Comparison of ENCODE assay signal across 22 mouse cellular contexts in genomic region chr3:127242234-127242810, GRCm38 (mm10).
DNase-seq lines count a peak whose midpoint lies in the region; ATAC-seq and TF ChIP-seq lines count a peak whose summit lies in the region.
"Had no signal": no experiment of that assay in that cellular context is flagged by ENCODE, and none has a peak within 500 bp of the region (broad histone marks: within the 10 kb centered on the region; RNA-seq: fewer than 3 reads in every experiment).

No protein-coding gene starts in this region.

- no peak overlapping the region for H3K27ac ChIP-seq in kidney, embryonic 14.5 days (ENCODE audit: low read depth, low read length)
- no peak overlapping the region for H3K27ac ChIP-seq in kidney, postnatal 0 days
- peak overlapping the region; percentile 10; the same call in 1 of the 2 replicates for H3K27ac ChIP-seq in midbrain, embryonic 13.5 days
- H3K27ac ChIP-seq in midbrain, embryonic 11.5 days (ENCODE audit: low read depth, low read length) = no peak overlapping the region
- H3K27ac ChIP-seq: embryonic facial prominence, embryonic 12.5 days; embryonic facial prominence, embryonic 15.5 days; gastrocnemius, adult 2 months; hindbrain, embryonic 14.5 days had no signal

- no peak for TF ChIP-seq CTCF in kidney, postnatal 0 days (IDR thresholded peaks at IDR 0.05; ENCODE audit: low read depth)

- H3K27me3 ChIP-seq in kidney, embryonic 14.5 days (ENCODE audit: control insufficient read depth, insufficient read depth, low read length) = no peaks in the 10 kb centered on the region
- H3K27me3 ChIP-seq in kidney, postnatal 0 days (ENCODE audit: insufficient read depth, low read length) = no peaks in the 10 kb centered on the region
- H3K27me3 ChIP-seq in midbrain, embryonic 13.5 days = no peaks in the 10 kb centered on the region
- H3K27me3 ChIP-seq in midbrain, embryonic 11.5 days (ENCODE audit: control insufficient read depth, insufficient read depth, low read length) = no peaks in the 10 kb centered on the region
- H3K27me3 ChIP-seq: embryonic facial prominence, embryonic 12.5 days; embryonic facial prominence, embryonic 15.5 days had no signal

- DNase-seq in kidney, postnatal 10 days = no peak
- DNase-seq in kidney, postnatal 0 days (ENCODE audit: low spot score) = peak; percentile 74
- no peak for DNase-seq in kidney, postnatal 14 days
- DNase-seq in midbrain, embryonic 11.5 days (ENCODE audit: low spot score, missing footprints) = no peak
- DNase-seq: adrenal gland, adult 2 months; adrenal gland, postnatal 14 days; cerebellum, adult 11 months; cerebellum, adult 2 months; cerebellum, adult 9-11 months; cerebellum, postnatal 25 days; forebrain, postnatal 0 days; gastrocnemius, adult 2 months; gastrocnemius, postnatal 14 days; heart, adult 11 months had no signal

- no peaks in the 10 kb centered on the region for H3K4me1 ChIP-seq in kidney, embryonic 14.5 days (ENCODE audit: control insufficient read depth, insufficient read depth, low read length)
- H3K4me1 ChIP-seq in kidney, postnatal 0 days (replicated peaks; ENCODE audit: insufficient read depth, low read length) = no peaks in the 10 kb centered on the region
- peaks cover 38% of the 10 kb centered on the region for H3K4me1 ChIP-seq in midbrain, embryonic 13.5 days (replicated peaks)
- peaks cover 2% of the 10 kb centered on the region; the same call in 1 of the 2 replicates for H3K4me1 ChIP-seq in midbrain, embryonic 11.5 days (ENCODE audit: control insufficient read depth, insufficient read depth, low read length)
- H3K4me1 ChIP-seq: embryonic facial prominence, embryonic 15.5 days had no signal

- H3K9ac ChIP-seq in kidney, embryonic 14.5 days (ENCODE audit: low read depth, low read length) = no peak overlapping the region
- H3K9ac ChIP-seq in kidney, postnatal 0 days (ENCODE audit: low read depth, low read length) = no peak overlapping the region
- H3K9ac ChIP-seq in midbrain, embryonic 13.5 days (replicated peaks) = no peak overlapping the region
- no peak overlapping the region for H3K9ac ChIP-seq in midbrain, embryonic 11.5 days (ENCODE audit: low read length)
- H3K9ac ChIP-seq: embryonic facial prominence, embryonic 12.5 days; embryonic facial prominence, embryonic 15.5 days; forebrain, postnatal 0 days; hindbrain, embryonic 14.5 days had no signal

- no peaks in the 10 kb centered on the region for H3K9me3 ChIP-seq in kidney, embryonic 14.5 days (ENCODE audit: control insufficient read depth, low read length)
- no peaks in the 10 kb centered on the region for H3K9me3 ChIP-seq in kidney, postnatal 0 days (replicated peaks; ENCODE audit: low read length)
- no peaks in the 10 kb centered on the region for H3K9me3 ChIP-seq in midbrain, embryonic 13.5 days
- H3K9me3 ChIP-seq in midbrain, embryonic 11.5 days (ENCODE audit: control insufficient read depth, low read length) = no peaks in the 10 kb centered on the region
- H3K9me3 ChIP-seq: embryonic facial prominence, embryonic 12.5 days; embryonic facial prominence, embryonic 15.5 days had no signal

- peak; percentile 64; the same call in 1 of the 2 replicates for ATAC-seq in kidney, embryonic 14.5 days (ENCODE audit: low FRiP score, low TSS enrichment)
- peak; percentile 72; the same call in 1 of the 2 replicates for ATAC-seq in kidney, postnatal 0 days (replicated peaks; ENCODE audit: low FRiP score, low read depth)
- ATAC-seq in midbrain, embryonic 13.5 days = no peak
- no peak for ATAC-seq in midbrain, embryonic 11.5 days (ENCODE audit: low FRiP score)
- ATAC-seq: CD4-positive, CD25-positive, alpha-beta regulatory T cell, adult 4 months; forebrain, embryonic 14.5 days; forebrain, postnatal 0 days had no signal

- H3K4me3 ChIP-seq in kidney, embryonic 14.5 days (ENCODE audit: low read length) = no peak overlapping the region
- H3K4me3 ChIP-seq in kidney, postnatal 0 days (replicated peaks; ENCODE audit: low read depth, low read length) = no peak overlapping the region
- H3K4me3 ChIP-seq in midbrain, embryonic 13.5 days (replicated peaks) = no peak overlapping the region
- no peak overlapping the region for H3K4me3 ChIP-seq in midbrain, embryonic 11.5 days (ENCODE audit: low read depth, low read length)
- H3K4me3 ChIP-seq: embryonic facial prominence, embryonic 12.5 days; embryonic facial prominence, embryonic 15.5 days; gastrocnemius, adult 2 months had no signal

- H3K4me2 ChIP-seq in kidney, embryonic 14.5 days (replicated peaks; ENCODE audit: low read depth, low read length) = no peak overlapping the region
- no peak overlapping the region for H3K4me2 ChIP-seq in kidney, postnatal 0 days (ENCODE audit: low read length)
- H3K4me2 ChIP-seq in midbrain, embryonic 13.5 days (replicated peaks) = no peak overlapping the region
- no peak overlapping the region for H3K4me2 ChIP-seq in midbrain, embryonic 11.5 days
- H3K4me2 ChIP-seq: embryonic facial prominence, embryonic 12.5 days; embryonic facial prominence, embryonic 15.5 days; heart, embryonic 11.5 days; hindbrain, embryonic 14.5 days had no signal

- H3K36me3 ChIP-seq in kidney, embryonic 14.5 days (ENCODE audit: control insufficient read depth, insufficient read depth, low read length) = no peaks in the 10 kb centered on the region
- no peaks in the 10 kb centered on the region for H3K36me3 ChIP-seq in kidney, postnatal 0 days (ENCODE audit: insufficient read depth, low read length)
- H3K36me3 ChIP-seq in midbrain, embryonic 13.5 days = 0 out of 2 replicates have a peak, but pooled peaks cover 3% of the 10 kb centered on the region
- no peaks in the 10 kb centered on the region for H3K36me3 ChIP-seq in midbrain, embryonic 11.5 days (ENCODE audit: control insufficient read depth, insufficient read depth, low read length)
- H3K36me3 ChIP-seq: embryonic facial prominence, embryonic 12.5 days; embryonic facial prominence, embryonic 15.5 days had no signal

- WGBS in kidney, embryonic 14.5 days = 47% methylated on average over 11 of the region's 11 CpGs
- WGBS in kidney, postnatal 0 days = 50% methylated on average over 11 of the region's 11 CpGs
- WGBS in midbrain, embryonic 13.5 days = 74% methylated on average over 11 of the region's 11 CpGs
- 72% methylated on average over 11 of the region's 11 CpGs for WGBS in midbrain, embryonic 11.5 days

Comparison
In these comparisons a context has a peak if more than half of its experiments do, and no peak if none do; other contexts are left out.
1. ATAC-seq: peak in kidney, embryonic 14.5 days (single experiment) and kidney, postnatal 0 days (single experiment); none in midbrain, embryonic 13.5 days (single experiment) and midbrain, embryonic 11.5 days (single experiment).